Mouse (Mus musculus) hindbrain, embryonic 11.5 days (tissue): ENCODE measurements around the gene Cs. TPM values are rescaled to one million over a fixed set of nuclear protein-coding genes. Genes with fewer than 3 reads are reported as not detected.
"Not testable (repeated sequence)": the region's sequence is repeated elsewhere in the genome, so short reads cannot be mapped to it uniquely, and the experiment has no call there.

ENCODE experiments used
- ATAC-seq: fragments of 200-750 bp; cut with Nextera tagmentation; 2 replicates; pipeline ENCODE4 v1.8.0; 2017; ENCODE audit warnings: mild to moderate bottlenecking, moderate TSS enrichment, moderate library complexity; ENCODE audit not compliant: low FRiP score
- DNase-seq: peaks from one replicate; pipeline ENCODE4 v3.0.0-alpha.2; 2015; ENCODE audit warnings: low spot score
- H3K27ac ChIP-seq: fragments of 300-500 bp; sonication (generic); 2 replicates; pipeline ENCODE4 v1.5.1; 2014; ENCODE audit warnings: mild to moderate bottlenecking, low read depth, low read length
- H3K27me3 ChIP-seq: fragments of 300-500 bp; sonication (generic); 2 replicates; pipeline ENCODE4 v1.6.1; 2014; ENCODE audit warnings: mild to moderate bottlenecking, low read length, moderate library complexity, mixed read lengths; ENCODE audit not compliant: control insufficient read depth, insufficient read depth
- H3K36me3 ChIP-seq: fragments of 300-500 bp; sonication (generic); 2 replicates; pipeline ENCODE4 v1.6.1; 2014; ENCODE audit warnings: mild to moderate bottlenecking, low read length, moderate library complexity, mixed read lengths; ENCODE audit not compliant: control insufficient read depth, insufficient read depth
- H3K4me1 ChIP-seq: fragments of 300-500 bp; sonication (generic); replicated peaks from 2 replicates; pipeline ENCODE4 v1.6.1; 2014; ENCODE audit warnings: low read length, mixed read lengths; ENCODE audit not compliant: control insufficient read depth, insufficient read depth
- H3K4me2 ChIP-seq: fragments of 300-500 bp; sonication (generic); replicated peaks from 2 replicates; pipeline ENCODE4 v1.6.1; 2014; ENCODE audit warnings: mild to moderate bottlenecking, low read depth, low read length
- H3K4me3 ChIP-seq: fragments of 300-500 bp; sonication (generic); 2 replicates; pipeline ENCODE4 v1.5.1; 2014; ENCODE audit warnings: low read depth, low read length
- H3K9ac ChIP-seq: fragments of 300-500 bp; sonication (generic); 2 replicates; pipeline ENCODE4 v1.6.1; 2014; ENCODE audit warnings: low read depth, low read length
- H3K9me3 ChIP-seq: fragments of 300-500 bp; sonication (generic); 2 replicates; pipeline ENCODE4 v1.6.1; 2016; ENCODE audit warnings: low read length; ENCODE audit not compliant: control insufficient read depth
- WGBS: fragments of 180-500 bp; shearing (Covaris S2); extraction: QIAGEN DNeasy Blood & Tissue Kit; methylation state at CpG from one replicate; pipeline ENCODE4 v1.1.7; 2014; 5-methylcytosine and 5-hydroxymethylcytosine counted together
- polyA plus RNA-seq: library from polyadenylated mRNA; unstranded; fragments of >200 nt; fragmentation: Nextera tagmentation; extraction: Ambion mirVana; gene quantifications from 2 replicates; pipeline ENCODE4 v1.2.1, GENCODE M21; 2014

Cs gene
- 242 and 254 TPM in 2 replicates for polyA plus RNA-seq

DNA sequence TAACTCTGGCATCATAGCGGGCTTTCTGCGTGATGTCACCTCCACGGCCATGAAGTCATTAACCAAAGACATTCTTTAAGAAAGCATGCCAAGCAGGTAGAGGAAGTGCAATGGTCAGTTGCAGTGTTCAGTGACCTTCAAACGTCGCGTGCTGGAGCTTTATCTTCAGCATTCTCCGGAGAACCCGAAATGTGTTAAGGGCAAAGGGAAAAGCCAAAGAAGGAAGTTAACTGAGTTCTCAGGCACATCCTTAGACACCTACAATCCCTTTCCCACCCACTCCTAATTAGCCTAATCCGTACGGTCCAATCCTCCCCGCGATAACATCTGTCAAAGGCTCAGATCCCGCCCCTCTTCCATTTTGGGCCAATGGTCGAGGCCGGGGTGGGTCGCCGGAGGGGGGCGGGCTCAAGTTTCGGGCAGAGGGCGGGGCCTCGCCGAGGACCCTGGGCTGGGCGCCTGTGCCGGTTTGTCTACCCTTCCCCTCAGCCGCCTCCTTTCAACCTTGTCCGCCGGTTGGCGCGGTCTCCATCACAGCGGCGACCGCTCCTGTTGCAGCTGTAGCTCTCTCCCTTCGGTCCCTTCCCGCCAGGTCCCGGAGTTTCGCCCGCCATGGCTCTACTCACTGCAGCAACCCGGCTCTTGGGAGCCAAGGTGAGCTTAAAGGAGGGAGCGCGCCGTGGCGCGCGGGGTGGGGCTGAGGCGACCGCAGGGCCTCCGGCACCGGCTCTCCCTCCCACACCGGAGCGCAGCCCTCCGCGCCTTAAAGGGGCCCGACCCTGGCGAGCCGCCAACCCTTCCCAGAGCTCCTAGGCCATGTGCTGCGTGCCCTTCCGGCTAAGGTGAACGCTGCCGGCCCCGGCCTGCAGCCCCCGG is at the start of gene Cs:
Cs (plus strand) TSS at position 429 of the 876 bp plus-strand sequence.
- WGBS, result 2% methylated on average over 61 of the region's 61 CpGs
- H3K36me3 ChIP-seq, result no peaks in the 10 kb centered on the region

DNA sequence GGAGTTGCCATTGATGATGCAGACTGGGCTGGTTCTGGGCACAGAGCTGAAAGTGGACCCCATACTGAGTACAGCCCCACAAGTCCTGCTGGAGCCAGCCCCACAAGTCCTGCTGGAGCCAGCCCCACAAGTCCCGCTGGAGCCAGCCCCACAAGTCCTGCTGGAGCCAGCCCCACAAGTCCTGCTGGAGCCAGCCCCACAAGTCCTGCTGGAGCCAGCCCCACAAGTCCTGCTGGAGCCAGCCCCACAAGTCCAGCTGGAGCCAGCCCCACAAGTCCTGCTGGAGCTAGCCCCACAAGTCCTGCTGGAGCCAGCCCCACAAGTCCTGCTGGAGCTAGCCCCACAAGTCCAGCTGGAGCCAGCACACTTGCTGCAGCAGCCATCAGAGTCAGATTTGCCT is 46.9 kb upstream of the Cs start:
- not testable (repeated sequence) for H3K4me3 ChIP-seq, H3K4me2 ChIP-seq, H3K9me3 ChIP-seq, H3K4me1 ChIP-seq, H3K27ac ChIP-seq, H3K9ac ChIP-seq, H3K36me3 ChIP-seq, H3K27me3 ChIP-seq, DNase-seq, ATAC-seq
- 50% methylated on average over 1 of the region's 1 CpGs for WGBS

More for the DNA sequence above, at the start of gene Cs:
- Histone ChIP-seq H3K9ac (peak within 1 kb of the TSS; percentile 92), H3K4me2 (peak within 1 kb of the TSS; percentile 83), H3K27me3 (no peaks in the 10 kb centered on the region), H3K9me3 (no peaks in the 10 kb centered on the region), H3K4me1 (0 out of 2 replicates have a peak, but pooled peaks cover 2% of the 10 kb centered on the region), H3K27ac (peak within 1 kb of the TSS; percentile 86), H3K4me3 (peak within 1 kb of the TSS; percentile 98)
- DNase-seq, result peak; percentile 96
- peak; percentile 99 for ATAC-seq

DNA sequence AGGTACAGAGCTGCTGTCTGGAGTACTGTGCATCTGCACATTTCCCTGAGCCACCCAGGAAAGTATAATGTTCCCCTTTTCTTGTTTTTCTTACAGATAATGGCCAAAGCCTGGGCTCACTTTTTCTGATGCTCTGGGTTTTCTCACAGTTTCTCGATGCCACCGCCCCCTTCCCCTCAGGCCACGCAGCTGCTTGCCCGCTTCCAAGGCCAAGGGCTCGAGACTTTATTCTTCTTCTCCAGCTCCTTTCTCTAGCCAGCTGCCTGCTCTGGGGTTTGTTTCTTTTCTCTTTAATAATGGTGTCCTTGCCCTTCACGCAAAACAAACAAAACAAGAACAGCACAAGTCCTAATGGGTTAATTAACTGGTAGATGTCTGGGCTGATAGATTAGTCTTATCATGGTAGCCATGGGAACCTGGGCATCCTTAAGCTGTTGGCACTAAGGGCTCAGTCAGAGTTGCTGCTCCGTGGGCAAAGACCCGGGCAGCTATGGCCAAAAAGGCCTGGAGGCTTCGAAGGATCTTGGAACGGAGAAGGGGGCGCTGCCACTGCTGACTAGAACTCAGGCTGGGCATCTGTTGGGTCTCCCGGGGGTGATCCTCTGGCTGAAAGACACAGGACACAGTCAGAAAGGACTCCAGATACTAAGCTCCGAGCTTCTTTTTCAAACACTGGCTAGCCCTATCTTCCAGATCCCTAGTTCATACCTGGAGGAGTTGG is 41.0 kb upstream of the Cs start:
- H3K9me3 ChIP-seq, result no peaks in the 10 kb centered on the region
- H3K4me2 ChIP-seq, result no peak overlapping the region
- ATAC-seq (no peak), DNase-seq (no peak)
- no peaks in the 10 kb centered on the region for H3K4me1 ChIP-seq
- H3K4me3 ChIP-seq, result no peak overlapping the region
- H3K36me3 ChIP-seq, result 0 out of 2 replicates have a peak, but pooled peaks cover 2% of the 10 kb centered on the region
- H3K9ac ChIP-seq, result no peak overlapping the region
- H3K27me3 ChIP-seq, result no peaks in the 10 kb centered on the region
- no peak overlapping the region for H3K27ac ChIP-seq
- WGBS, result 81% methylated on average over 13 of the region's 13 CpGs

DNA sequence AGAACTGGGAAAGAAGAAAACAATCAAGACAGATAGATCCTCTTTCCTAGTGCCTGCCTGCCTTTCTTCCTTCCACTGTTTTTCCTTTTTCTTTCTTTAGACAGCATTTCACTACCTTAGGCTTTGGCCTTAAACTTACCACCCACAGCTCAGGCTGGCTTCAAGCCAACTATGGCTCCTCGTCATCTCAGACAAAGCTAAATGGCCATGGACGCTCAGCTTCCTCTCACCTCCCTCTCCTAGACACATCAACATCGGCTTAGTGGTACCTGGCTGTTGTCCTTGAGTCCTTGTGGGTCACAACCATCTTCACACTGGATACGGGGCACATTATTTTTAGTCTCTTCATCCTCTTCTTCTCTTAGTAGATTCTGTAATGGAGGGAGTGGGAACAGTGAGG is 40.3 kb upstream of the Cs start:
- Histone ChIP-seq H3K4me2 (no peak overlapping the region), H3K4me1 (no peaks in the 10 kb centered on the region), H3K9me3 (no peaks in the 10 kb centered on the region), H3K27ac (no peak overlapping the region), H3K36me3 (0 out of 2 replicates have a peak, but pooled peaks cover under 1% of the 10 kb centered on the region), H3K4me3 (no peak overlapping the region), H3K9ac (no peak overlapping the region), H3K27me3 (no peaks in the 10 kb centered on the region)
- ATAC-seq (no peak), DNase-seq (no peak)
- WGBS, result 89% methylated on average over 4 of the region's 4 CpGs

DNA sequence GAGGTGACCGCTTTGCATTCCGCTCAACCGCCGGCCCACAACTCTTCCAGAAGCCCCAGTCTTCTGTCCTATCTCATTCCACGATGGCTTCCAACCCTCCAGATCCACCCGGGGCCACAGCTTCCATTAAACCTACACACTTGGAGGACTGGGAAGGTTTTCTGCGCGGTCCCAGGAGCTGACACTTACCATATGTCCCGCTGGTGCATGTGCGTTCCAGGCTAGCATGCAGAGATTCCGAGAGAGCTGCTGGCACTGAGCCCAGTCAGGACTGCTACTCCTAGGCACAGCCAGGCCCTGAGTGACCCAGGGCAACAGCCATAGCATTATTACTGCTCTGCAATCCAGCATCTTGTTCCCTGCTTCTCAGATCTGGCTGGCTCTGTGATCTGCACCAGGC is 39.9 kb upstream of the Cs start:
- H3K4me3 ChIP-seq, result no peak overlapping the region
- H3K4me1 ChIP-seq, result 0 out of 2 replicates have a peak, but pooled peaks cover 3% of the 10 kb centered on the region
- ATAC-seq (no peak), DNase-seq (no peak)
- H3K9ac ChIP-seq, result no peak overlapping the region
- no peak overlapping the region for H3K27ac ChIP-seq
- no peaks in the 10 kb centered on the region for H3K36me3 ChIP-seq
- 84% methylated on average over 11 of the region's 11 CpGs for WGBS
- no peaks in the 10 kb centered on the region for H3K9me3 ChIP-seq
- H3K4me2 ChIP-seq, result no peak overlapping the region
- H3K27me3 ChIP-seq, result no peaks in the 10 kb centered on the region

DNA sequence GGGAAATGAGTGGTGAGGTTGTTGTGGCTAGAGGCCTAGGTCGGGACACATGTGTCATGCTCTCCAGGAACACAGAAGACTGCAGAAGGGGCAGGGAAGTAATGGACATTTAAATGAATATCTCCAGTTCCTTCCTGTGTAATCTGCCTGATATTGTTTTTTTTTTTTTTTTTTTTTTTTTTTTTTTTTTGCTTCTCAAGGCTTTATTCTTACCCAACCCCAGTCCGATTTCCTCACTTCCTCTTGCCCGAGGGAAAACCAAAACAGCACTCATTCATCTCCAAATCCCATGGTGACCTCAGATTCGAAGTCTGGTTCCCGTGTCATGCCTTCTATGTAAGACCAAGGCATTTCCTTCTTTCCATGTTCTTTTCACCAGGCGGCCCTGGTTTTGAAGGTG is 39.3 kb upstream of the Cs start:
- no peak for DNase-seq
- 0 out of 2 replicates have a peak, but pooled peaks cover 3% of the 10 kb centered on the region for H3K4me1 ChIP-seq
- no peak overlapping the region for H3K4me3 ChIP-seq
- no peaks in the 10 kb centered on the region for H3K9me3 ChIP-seq
- 73% methylated on average over 6 of the region's 6 CpGs for WGBS
- H3K36me3 ChIP-seq, result no peaks in the 10 kb centered on the region
- no peak overlapping the region for H3K9ac ChIP-seq
- ATAC-seq, result no peak
- no peak overlapping the region for H3K4me2 ChIP-seq
- H3K27me3 ChIP-seq, result no peaks in the 10 kb centered on the region
- H3K27ac ChIP-seq, result no peak overlapping the region

DNA sequence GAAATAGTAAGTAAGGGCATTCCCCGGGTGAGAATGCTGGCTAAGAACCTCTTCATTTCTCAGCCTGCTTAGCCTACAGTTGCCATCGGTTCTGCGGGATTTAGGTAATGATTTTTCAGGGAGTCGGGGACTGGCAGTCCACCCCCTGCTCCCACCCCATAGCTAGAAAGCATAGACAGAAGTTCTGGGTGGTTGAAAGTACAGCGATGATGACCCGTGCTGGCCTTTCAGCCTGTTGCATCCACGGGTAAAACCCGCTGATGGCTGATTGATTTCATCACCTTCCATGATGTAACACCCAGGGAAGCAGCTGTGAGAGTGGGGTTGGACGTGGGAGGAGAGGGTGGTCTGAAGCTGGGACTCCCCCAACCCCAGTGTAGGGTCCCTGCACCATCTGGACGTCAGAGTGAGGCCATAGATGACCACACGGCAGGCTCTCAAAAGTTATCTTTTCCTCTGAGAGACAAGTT is 38.8 kb upstream of the Cs start, which contains the start of gene Il23a:
Il23a (minus strand) TSS at position 51 of the 470 bp plus-strand sequence.
- DNase-seq (no peak), ATAC-seq (no peak)
- 78% methylated on average over 11 of the region's 11 CpGs for WGBS
- no peak within 1 kb of the TSS for H3K4me3 ChIP-seq
- H3K27ac ChIP-seq, result no peak within 1 kb of the TSS
- no peaks in the 10 kb centered on the region for H3K27me3 ChIP-seq
- no peaks in the 10 kb centered on the region for H3K36me3 ChIP-seq
- no peaks in the 10 kb centered on the region for H3K9me3 ChIP-seq
- no peak within 1 kb of the TSS for H3K9ac ChIP-seq
- H3K4me1 ChIP-seq, result 0 out of 2 replicates have a peak, but pooled peaks cover 3% of the 10 kb centered on the region
- no peak within 1 kb of the TSS for H3K4me2 ChIP-seq

DNA sequence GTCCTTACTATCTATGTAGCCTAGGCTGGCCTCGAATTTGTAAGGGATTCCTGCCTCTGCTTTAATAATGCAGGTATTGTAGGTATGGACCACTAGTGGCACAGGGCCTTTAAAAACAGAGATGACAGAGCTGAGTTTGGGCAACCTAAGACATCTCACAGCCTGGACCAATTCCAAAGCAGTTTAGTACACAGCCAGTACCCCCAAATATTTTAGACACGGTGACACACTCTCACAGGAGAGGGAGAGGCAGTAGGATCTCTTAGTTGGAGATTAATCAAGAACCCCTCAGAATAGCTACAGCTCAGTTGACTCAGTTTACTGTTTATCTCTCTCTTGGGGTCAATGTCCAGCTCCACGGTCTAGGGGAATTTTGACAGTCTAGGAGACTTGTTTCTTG is 35.2 kb upstream of the Cs start:
- DNase-seq, result peak; percentile 4
- Histone ChIP-seq H3K27ac (peak overlapping the region; percentile 82), H3K36me3 (no peaks in the 10 kb centered on the region), H3K4me3 (peak overlapping the region; percentile 60), H3K4me2 (peak overlapping the region; percentile 72), H3K27me3 (no peaks in the 10 kb centered on the region), H3K9ac (peak overlapping the region; percentile 87), H3K9me3 (no peaks in the 10 kb centered on the region), H3K4me1 (peaks cover 8% of the 10 kb centered on the region; the same call in 1 of the 2 replicates)
- WGBS, result 42% methylated on average over 3 of the region's 3 CpGs
- ATAC-seq, result no peak
